Mouse (Mus musculus) testis, adult 2 months (tissue): ENCODE measurements around the gene Wwc1.

Experiments used
- CTCF ChIP-seq: fragments of 200-500 bp; IDR thresholded peaks from 2 replicates; pipeline ENCODE4 v1.5.1; 2012; ENCODE audit warnings: low read depth, mild to moderate bottlenecking, inconsistent platforms, low read length, moderate library complexity; ENCODE audit not compliant: control insufficient read depth, insufficient read depth, insufficient replicate concordance
- POLR2A ChIP-seq: fragments of 200-500 bp; IDR thresholded peaks from 2 replicates; pipeline ENCODE4 v1.6.1; 2012; ENCODE audit warnings: low read depth, mild to moderate bottlenecking, inconsistent platforms, low read length, moderate library complexity; ENCODE audit not compliant: control insufficient read depth

DNA sequence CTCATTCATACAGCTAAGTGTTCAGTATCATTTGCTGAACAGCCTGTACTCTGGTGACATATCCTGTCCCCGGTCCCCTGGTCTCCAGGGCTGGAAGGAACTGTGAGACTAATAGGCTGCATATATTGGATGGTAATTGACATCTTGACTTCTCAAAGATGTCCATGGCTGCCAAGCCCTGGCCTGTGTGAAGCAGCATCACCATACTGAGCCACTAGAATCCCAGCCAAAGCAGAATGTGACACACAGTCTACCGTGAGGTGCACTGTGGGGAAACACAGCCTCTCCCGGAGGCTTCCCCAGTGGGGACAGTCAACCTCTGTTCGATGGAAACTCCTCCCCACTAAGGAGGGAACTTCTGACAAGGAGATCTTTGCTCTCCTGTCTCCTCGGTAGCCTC is 125.4 kb downstream of the Wwc1 start:
- TF ChIP-seq CTCF (no peak), POLR2A (no peak)
